Mouse (Mus musculus) ovary, postnatal 14 days (tissue): ENCODE results near the gene Eif1.
"Not testable (repeated sequence)": the region's sequence is repeated elsewhere in the genome, so short reads cannot be mapped to it uniquely, and the experiment has no call there.

Source experiments
- DNase-seq: peaks from one replicate; pipeline ENCODE4 v3.0.0; 2022; ENCODE audit warnings: low spot score

Gene Eif1

GRCm38 (mm10) chr11:100312096-100312679, 7.5 kb upstream of the Eif1 start:
- DNase-seq = no peak

- DNase-seq = no peak
Observed at GRCm38 (mm10) chr11:100313424-100313823, 6.3 kb upstream of the Eif1 start.

- DNase-seq = no peak
Observed at GRCm38 (mm10) chr11:100315439-100315838, 4.2 kb upstream of the Eif1 start.

GRCm38 (mm10) chr11:100317826-100318380, 1.8 kb upstream of the Eif1 start:
- no peak for DNase-seq

GRCm38 (mm10) chr11:100318529-100319451, 895 bp upstream of the Eif1 start:
- DNase-seq = no peak

- peak; percentile 90 for DNase-seq
Observed at GRCm38 (mm10) chr11:100320172-100320630, 516 bp downstream of the Eif1 start.

GRCm38 (mm10) chr11:100320701-100321410, 1.2 kb downstream of the Eif1 start:
- DNase-seq = not testable (repeated sequence)

GRCm38 (mm10) chr11:100321479-100322305, 2.0 kb downstream of the Eif1 start:
- not testable (repeated sequence) for DNase-seq

- DNase-seq = no peak
Observed at GRCm38 (mm10) chr11:100322591-100323258, 3.0 kb downstream of the Eif1 start.

GRCm38 (mm10) chr11:100323578-100323977, 3.9 kb downstream of the Eif1 start:
- peak; percentile 37 for DNase-seq

GRCm38 (mm10) chr11:100325062-100325629, 5.5 kb downstream of the Eif1 start:
- no peak for DNase-seq

GRCm38 (mm10) chr11:100327316-100327715, 7.6 kb downstream of the Eif1 start:
- DNase-seq = no peak

GRCm38 (mm10) chr11:100327761-100328160, 8.1 kb downstream of the Eif1 start:
- DNase-seq = no peak

- no peak for DNase-seq
Observed at GRCm38 (mm10) chr11:100330235-100330634, 10.6 kb downstream of the Eif1 start.

GRCm38 (mm10) chr11:100330816-100331375, 11.2 kb downstream of the Eif1 start:
- DNase-seq = not testable (repeated sequence)

- DNase-seq = no peak
Observed at GRCm38 (mm10) chr11:100332766-100333515, 13.3 kb downstream of the Eif1 start.

GRCm38 (mm10) chr11:100333944-100334457, 14.3 kb downstream of the Eif1 start, which contains the start of gene Gast:
TSS of gene Gast (plus strand) at chr11:100334407.
- no peak for DNase-seq

- no peak for DNase-seq
Observed at GRCm38 (mm10) chr11:100335731-100336130, 16.0 kb downstream of the Eif1 start.

- no peak for DNase-seq
Observed at GRCm38 (mm10) chr11:100344269-100344668, 24.6 kb downstream of the Eif1 start.
